Mouse (Mus musculus) embryonic stem cell, embryonic (primary cell): ENCODE results near the gene Cpt1b.

Experiments
- CTCF ChIA-PET, 4 experiments: fragments of 300-600 bp in 2 of 4; fragments of 350-600 bp in 2 of 4; sonication (Branson Sonifier 250); formaldehyde crosslinking; loops; one replicate each; lab custom pipeline; 2022; ENCODE audit warnings: inconsistent platforms in 2 of 4; lab: Charles Lee
- POLR2A ChIA-PET, 4 experiments: fragments of 300-600 bp in 2 of 4; fragments of 350-600 bp in 2 of 4; sonication (Branson Sonifier 250); formaldehyde crosslinking; loops; one replicate each; lab custom pipeline; 2022; ENCODE audit warnings: antibody characterized with exemption in 4 of 4, inconsistent platforms in 1 of 4; lab: Charles Lee

Gene Cpt1b

DNA sequence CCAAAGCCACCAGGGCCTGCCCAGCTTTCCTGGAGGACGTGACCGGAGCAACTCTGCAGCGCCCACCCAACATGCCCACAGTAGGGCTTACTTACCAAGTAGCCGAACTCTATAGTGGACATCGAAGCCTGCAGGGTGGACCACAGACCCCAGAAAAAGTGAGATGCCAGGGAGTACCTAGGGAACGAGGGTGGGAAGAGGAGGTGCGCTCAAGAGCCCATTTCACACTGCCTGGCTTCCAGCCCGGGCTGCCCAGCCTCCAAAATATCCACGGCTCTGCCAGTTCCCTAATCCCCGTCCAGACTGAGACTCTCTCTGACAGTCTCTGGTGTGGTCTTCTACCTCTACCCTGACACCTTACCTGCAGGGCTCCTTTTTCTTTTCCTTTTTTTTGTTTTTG is 1.1 kb upstream of the Cpt1b start:
- POLR2A ChIA-PET, result interaction anchor here in 2 of 4 experiments (1.1 to 1.7 kb wide), 4 partner anchors 16 to 53 kb away, joined by 3 to 9 read pairs (median 6); partner anchors contain the start of gene Sco2 (in 1 of the 2)

DNA sequence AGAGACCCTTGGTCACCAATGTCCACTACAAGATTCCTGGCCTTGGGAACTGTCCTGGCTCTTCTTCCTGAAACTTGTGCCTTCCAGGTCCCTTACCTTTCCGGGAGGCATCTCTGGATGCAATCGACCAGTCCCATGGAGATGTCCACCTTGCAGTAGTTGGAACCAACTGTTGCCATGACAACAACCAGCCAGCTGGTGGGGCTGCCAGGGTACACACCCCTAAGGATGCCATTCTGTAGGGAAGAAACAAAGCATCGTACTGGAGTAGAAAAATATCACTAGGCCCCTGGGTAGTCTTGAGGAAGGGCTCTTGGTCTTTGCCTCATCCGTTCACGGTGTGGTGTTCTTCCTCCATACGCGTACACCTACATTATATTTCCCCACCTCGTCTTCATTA is 1.0 kb downstream of the Cpt1b start:
- POLR2A ChIA-PET, result interaction anchor here (0.5 to 2.0 kb wide), 17 partner anchors 10 to 694 kb away, joined by 3 to 19 read pairs (median 5); partner anchors contain the start of genes Odf3b (in 2 of the 4), Lmf2 (in 1 of the 4), Mapk8ip2 (in 1 of the 4) and Ncaph2 (in 1 of the 4)
- CTCF ChIA-PET, result interaction anchor here in 3 of 4 experiments (1.0 to 1.7 kb wide), 3 partner anchors 51 to 296 kb away, joined by 3 to 6 read pairs (median 4); partner anchors contain the start of genes Hdac10 (in 1 of the 3) and Sco2 (in 1 of the 3)

More for the DNA sequence above, 1.1 kb upstream of the Cpt1b start:
- CTCF ChIA-PET, result no interaction called here

DNA sequence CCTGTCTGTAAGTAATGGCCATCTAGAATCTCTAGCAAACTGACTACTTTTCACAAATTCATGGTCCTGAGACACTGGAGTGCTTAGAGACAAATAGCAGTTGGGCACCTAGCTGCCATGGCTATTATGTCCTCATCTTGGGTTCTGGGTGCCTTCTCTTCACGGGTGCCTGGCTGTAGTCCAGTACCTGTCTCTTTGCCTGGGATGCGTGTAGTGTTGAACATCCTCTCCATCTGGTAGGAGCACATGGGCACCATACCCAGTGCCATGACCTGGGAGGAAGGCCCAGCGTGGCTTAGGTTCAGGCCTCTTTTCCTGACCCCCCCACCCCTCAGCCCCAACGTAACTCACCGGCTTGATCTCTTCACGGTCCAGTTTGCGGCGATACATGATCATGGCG is 3.7 kb downstream of the Cpt1b start:
- CTCF ChIA-PET, result no interaction called here
- POLR2A ChIA-PET, result interaction anchor here in 1 of 4 experiments (0.9 kb wide), 1 partner anchor 43 kb away, joined by 3 read pairs; no protein-coding TSS in a partner anchor

DNA sequence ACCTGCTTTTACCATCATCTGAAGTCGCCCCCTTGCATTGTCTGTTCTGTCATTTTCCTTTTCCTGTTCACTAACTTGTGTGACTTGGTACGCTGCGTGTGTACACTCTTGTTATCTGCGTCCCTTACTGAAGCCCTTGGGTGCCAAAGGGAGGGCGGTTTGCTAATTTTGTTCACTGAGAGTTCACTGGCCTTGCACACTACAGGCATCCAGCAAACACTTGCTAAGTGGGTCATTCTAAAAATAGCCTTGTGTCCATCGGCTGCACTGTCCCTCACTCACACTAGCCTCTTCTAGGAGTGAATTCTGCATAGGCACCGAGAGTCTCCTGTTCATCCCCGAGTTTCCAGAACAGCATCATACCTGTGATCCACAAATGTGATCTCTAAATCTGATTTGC is 10.4 kb downstream of the Cpt1b start:
- ChIA-PET POLR2A (interaction anchor here in 1 of 4 experiments (1.6 to 1.8 kb wide), 2 partner anchors 10 to 13 kb away, joined by 3 to 8 read pairs; partner anchors contain the start of gene Cpt1b), CTCF (interaction anchor here in 1 of 4 experiments (0.7 kb wide), 1 partner anchor 31 kb away, joined by 5 read pairs; no protein-coding TSS in a partner anchor)

DNA sequence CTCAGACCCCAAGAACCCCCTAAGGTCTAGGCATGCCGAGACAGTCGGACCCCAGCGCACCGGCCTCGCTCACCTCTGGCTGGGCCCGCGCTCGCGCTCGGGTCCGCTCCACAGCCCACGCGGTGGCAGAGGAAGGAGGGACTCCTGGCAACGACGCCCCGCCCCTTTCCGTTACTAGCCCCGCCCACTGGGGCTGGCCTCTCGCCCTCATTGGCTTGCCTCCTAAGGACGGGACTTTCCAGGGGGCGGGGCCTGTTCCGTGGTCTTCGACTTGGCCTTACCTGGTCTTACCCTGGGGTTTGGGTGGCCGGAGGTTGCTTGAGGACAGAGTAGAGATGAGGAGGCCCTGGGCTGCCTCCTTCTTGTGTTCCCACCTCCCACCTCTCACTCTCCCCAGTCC is 15.5 kb downstream of the Cpt1b start, which contains the start of gene Syce3:
Gene Syce3, minus strand, starts transcription at position 386 of the 400 bp plus-strand sequence.
- ChIA-PET CTCF (interaction anchor here in 1 of 4 experiments (1.1 kb wide), 1 partner anchor 37 kb away, joined by 4 read pairs; the partner anchor contains the start of gene Sco2), POLR2A (interaction anchor here in 1 of 4 experiments (0.6 to 0.8 kb wide), 2 partner anchors 15 to 36 kb away, joined by 3 read pairs; partner anchors contain the start of genes Cpt1b and Sco2)

DNA sequence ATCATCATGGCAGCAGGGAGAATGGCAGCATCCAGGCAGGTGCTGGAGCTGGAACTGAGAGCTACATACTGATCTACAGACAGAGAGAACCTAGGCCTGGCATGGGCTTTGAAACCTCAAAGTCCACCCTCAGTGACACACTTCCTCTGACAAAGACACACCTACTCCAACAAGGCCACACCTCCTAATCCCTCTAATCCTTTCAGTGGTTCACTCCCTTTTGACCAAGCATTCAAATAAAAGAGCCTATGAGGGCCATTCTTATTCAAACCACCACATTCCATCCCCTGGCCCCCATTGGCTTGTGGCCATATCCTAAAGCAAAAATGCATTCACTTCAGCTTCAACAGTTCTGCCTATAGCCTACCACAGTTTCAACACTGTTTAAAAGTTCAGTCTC is 19.0 kb downstream of the Cpt1b start:
- CTCF ChIA-PET, result interaction anchor here in 1 of 4 experiments (0.6 kb wide), 2 partner anchors 34 to 174 kb away, joined by 3 to 7 read pairs; no protein-coding TSS in a partner anchor
- POLR2A ChIA-PET, result no interaction called here

DNA sequence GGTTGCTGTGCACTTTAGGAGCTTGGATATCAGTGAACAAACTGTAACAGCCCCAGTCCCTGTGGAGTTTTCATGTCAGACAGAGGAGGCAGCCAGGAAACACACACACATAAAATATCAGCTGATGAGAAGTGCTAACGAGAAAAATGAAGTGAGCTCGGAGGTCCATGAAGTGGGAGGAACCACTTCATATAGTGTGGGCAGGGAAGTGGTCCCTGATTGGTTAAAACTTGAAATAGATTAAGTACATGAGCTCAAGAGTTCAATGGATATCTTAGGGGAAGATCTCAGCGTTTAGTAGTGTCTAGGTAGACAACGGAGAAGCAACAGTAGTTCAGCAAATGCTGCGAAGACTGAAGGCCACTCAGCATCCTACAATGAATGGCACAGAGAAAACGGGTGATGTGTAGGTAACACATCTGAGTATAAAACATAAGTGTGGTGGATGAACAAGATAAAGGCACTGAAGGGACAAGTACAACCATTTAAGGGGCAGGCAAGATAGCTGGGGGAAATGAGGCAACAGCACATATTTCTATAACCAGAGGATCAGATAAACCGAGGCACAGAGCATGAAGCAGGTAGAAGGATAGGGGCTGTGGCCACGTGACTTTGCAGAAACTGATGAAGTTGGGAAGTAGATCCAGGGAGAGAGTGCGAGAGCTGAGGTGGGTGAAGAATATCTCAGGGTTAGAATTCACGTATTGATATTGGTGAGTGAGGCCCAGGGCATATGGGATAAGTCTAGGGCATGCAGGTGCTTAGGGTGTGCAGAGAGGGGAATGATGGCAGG is 20.6 kb downstream of the Cpt1b start:
- POLR2A ChIA-PET, result interaction anchor here in 2 of 4 experiments (0.9 to 1.9 kb wide), 7 partner anchors 8 to 31 kb away, joined by 3 to 7 read pairs (median 3); partner anchors contain the start of genes Cpt1b (in 2 of the 2), Sco2 (in 2 of the 2) and Odf3b (in 1 of the 2)

DNA sequence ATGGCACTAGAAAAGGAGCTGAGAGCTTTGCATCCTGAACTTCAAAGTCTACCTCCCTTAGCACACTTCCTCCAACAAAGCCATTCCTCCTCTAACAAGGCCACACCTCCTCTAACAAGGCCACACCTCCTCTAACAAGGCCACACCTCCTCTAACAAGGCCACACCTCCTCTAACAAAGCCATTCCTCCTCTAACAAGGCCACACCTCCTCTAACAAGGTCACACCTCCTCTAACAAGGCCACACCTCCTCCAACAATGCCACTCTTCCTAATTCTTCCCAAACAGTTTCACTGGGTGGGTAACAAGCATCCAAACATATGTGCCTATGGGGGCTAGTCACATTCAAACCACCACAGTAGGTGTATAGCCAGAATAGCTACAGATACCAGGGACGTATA is 23.2 kb downstream of the Cpt1b start:
- POLR2A ChIA-PET, result interaction anchor here in 2 of 4 experiments (0.6 to 4.9 kb wide), 7 partner anchors 10 to 49 kb away, joined by 3 to 22 read pairs (median 4); partner anchors contain the start of genes C730034F03Rik (in 1 of the 2), Chkb (in 1 of the 2), Gm44502 (in 1 of the 2) and Klhdc7b (in 1 of the 2)
- CTCF ChIA-PET, result interaction anchor here in 1 of 4 experiments (0.8 kb wide), 1 partner anchor 14 kb away, joined by 3 read pairs; no protein-coding TSS in a partner anchor

More for the DNA sequence above, 20.6 kb downstream of the Cpt1b start:
- CTCF ChIA-PET, result interaction anchor here (0.5 to 1.7 kb wide), 5 partner anchors 12 to 989 kb away, joined by 3 to 7 read pairs (median 5); partner anchors contain the start of gene Sco2 (in 2 of the 4)

DNA sequence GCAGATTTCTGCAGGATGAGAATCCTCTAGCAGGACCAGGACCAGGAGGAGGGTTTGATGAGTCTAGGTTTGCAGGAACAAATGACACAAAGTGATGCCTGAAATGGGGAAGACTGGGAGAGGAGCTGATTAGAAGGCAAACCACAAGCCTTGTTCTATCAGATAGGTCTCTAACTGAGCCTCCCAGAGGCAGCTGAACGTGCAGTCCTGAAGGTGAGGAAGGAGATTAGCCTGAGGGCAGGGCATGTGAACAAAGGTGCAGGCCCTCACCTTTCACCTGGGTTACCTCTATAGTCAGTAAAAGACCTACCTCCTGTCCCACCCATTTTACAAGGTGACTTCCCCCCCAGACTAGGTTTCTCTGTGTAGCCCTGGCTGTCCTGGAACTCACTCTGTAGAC is 25.9 kb downstream of the Cpt1b start:
- CTCF ChIA-PET, result interaction anchor here in 2 of 4 experiments (0.6 to 1.3 kb wide), 3 partner anchors 26 to 70 kb away, joined by 3 to 5 read pairs (median 3); partner anchors contain the start of gene Sco2 (in 1 of the 2)
- POLR2A ChIA-PET, result interaction anchor here in 2 of 4 experiments (0.8 to 4.9 kb wide), 6 partner anchors 13 to 35 kb away, joined by 3 to 28 read pairs (median 10); partner anchors contain the start of genes Sco2 (in 2 of the 2) and Cpt1b (in 1 of the 2)

DNA sequence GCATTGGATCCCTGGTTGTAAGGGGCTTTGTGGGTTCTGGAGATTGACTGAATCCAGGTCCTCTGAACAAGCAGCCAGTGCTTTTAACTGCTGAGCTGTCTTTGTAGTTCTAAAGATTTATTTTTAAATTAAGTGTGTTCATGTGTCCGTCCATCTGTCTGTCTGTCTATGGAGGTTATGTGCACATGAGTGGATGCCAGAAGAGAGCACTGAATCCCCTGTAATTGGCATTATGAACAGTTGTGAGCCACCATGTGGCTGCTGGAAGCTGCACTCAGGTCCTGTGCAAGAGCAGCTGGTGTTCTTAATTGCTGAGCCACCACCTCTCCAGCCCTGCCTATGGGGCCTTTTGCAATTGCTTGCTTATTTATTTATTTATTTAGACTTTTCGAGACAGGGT is 27.5 kb downstream of the Cpt1b start:
- POLR2A ChIA-PET, result interaction anchor here in 3 of 4 experiments (0.8 to 4.9 kb wide), 5 partner anchors 12 to 31 kb away, joined by 3 to 28 read pairs (median 7); partner anchors contain the start of genes Sco2 (in 2 of the 3), C730034F03Rik (in 1 of the 3), Chkb (in 1 of the 3) and Gm44502 (in 1 of the 3)
- CTCF ChIA-PET, result interaction anchor here in 1 of 4 experiments (0.7 kb wide), 1 partner anchor 24 kb away, joined by 3 read pairs; no protein-coding TSS in a partner anchor

DNA sequence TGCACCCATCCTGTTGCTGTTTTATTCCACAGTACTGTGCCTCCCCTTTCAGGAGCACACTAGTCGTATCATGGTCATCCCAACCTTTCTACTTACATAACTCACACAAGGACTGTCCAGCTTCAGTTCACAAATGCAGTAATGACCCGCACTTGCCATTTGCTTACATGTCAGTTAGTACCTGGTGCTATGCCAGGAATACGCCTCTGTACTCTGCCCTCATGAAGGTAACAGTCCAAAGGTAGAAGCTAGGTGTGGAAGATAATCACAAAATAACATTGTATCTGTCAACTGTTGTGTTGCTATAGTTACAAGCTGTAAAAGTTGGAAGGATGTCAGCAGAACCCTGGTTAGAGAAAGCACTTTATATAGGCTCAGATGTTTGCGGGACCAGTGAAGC is 28.8 kb downstream of the Cpt1b start:
- ChIA-PET POLR2A (interaction anchor here in 1 of 4 experiments (0.9 to 4.4 kb wide), 3 partner anchors 8 to 39 kb away, joined by 3 to 28 read pairs (median 6); no protein-coding TSS in a partner anchor), CTCF (no interaction called here)

DNA sequence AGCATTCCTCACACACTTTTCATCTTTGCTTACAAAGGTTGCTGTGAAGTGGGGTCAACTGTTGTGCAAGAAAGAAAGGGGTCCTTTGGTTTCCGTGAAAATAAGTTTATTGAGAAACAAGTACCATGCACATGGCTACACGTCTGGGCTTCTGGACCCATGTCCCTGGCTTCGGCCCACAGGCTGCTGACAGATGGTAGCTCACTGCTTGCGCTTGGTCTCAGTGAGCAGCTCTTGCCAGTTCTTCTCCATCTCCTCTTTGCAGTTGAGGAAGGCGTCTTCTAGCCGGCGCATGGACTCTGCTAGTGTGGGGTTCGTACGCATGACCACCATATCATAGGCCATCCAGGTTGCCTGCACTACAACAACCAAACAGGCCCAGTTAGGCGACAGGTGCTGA is 35.6 kb downstream of the Cpt1b start:
- CTCF ChIA-PET, result interaction anchor here in 1 of 4 experiments (1.7 kb wide), 1 partner anchor 16 kb away, joined by 3 read pairs; the partner anchor contains the start of gene Sco2
- POLR2A ChIA-PET, result interaction anchor here in 3 of 4 experiments (0.6 to 1.2 kb wide), 5 partner anchors 11 to 182 kb away, joined by 3 to 5 read pairs (median 3); partner anchors contain the start of genes Odf3b (in 1 of the 3) and Sco2 (in 1 of the 3)

DNA sequence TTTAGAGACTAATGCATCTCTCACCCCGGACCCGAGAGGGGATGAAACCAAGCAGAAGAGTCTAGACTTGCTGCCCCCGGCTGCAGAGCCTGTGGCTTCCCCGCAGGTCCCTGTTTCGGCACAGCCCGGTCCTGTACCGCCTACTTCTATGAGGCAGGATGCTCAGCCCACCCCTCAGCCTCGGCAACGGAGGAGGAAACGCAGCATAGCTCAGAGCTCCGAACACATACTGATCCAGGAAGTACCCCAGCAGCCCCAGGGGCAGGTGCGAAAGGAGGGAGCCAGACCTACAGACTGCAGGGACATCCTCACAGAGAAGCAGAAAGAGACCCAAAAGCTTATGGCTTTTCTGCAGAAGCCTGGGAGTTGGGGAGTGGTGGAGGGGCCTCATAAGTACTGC is 38.5 kb downstream of the Cpt1b start:
- ChIA-PET POLR2A (interaction anchor here in 3 of 4 experiments (0.8 to 5.6 kb wide), 15 partner anchors 8 to 678 kb away, joined by 3 to 50 read pairs (median 5); partner anchors contain the start of genes Odf3b (in 3 of the 3), C730034F03Rik (in 2 of the 3), Chkb (in 2 of the 3) and Gm44502 (in 2 of the 3)), CTCF (interaction anchor here in 3 of 4 experiments (0.5 to 1.4 kb wide), 6 partner anchors 8 to 112 kb away, joined by 3 to 11 read pairs (median 5); partner anchors contain the start of genes Sco2 (in 2 of the 3), Odf3b (in 1 of the 3) and Shank3 (in 1 of the 3))

DNA sequence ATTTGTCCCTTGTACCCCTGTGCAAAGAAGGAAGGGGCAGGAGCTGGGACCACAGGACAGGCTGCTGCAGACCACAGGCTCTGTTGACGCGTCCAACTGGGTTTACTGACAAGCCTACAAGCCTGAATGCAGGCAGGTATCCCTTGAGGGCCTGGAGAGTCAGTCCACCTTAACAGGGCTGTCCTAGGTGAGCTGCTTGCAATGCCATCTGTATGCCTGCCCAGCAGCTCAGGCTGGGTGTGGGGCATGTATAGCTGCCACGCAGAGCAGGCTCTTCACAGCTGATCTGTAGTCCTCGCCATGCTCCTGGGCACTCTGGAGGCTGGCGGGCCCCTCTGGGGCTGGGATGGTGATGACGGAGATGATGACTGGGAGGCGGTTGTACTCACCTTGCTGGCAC is 41.0 kb downstream of the Cpt1b start, which contains the start of gene Klhdc7b:
Gene Klhdc7b, plus strand, starts transcription at position 301 of the 400 bp plus-strand sequence.
- CTCF ChIA-PET, result interaction anchor here in 1 of 4 experiments (2.5 kb wide), 1 partner anchor 11 kb away, joined by 9 read pairs; the partner anchor contains the start of gene Sco2
- POLR2A ChIA-PET, result interaction anchor here in 3 of 4 experiments (0.5 to 5.6 kb wide), 10 partner anchors 8 to 45 kb away, joined by 3 to 50 read pairs (median 6); partner anchors contain the start of genes Cpt1b (in 2 of the 3), Sco2 (in 2 of the 3), Tymp (in 2 of the 3) and C730034F03Rik (in 1 of the 3)

DNA sequence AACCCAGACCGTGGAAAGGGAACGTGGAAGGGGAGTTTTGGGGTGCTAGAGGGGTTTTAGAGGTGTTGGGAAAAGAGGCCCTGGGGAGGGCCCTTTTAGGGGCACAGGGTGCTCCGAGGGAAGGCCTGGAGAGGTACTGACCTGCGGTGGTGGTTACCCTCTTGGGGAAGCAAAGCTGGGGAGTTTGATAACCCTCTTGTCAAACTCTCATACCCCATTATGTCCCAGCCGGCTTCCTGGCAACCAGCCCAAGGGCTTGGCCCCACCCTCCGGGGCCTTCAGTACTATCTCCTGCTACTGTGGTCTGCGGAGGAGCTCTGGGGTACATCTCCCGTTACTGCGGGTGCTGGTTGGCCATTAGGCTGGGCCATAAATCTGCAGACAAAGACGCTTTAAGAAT is 46.2 kb downstream of the Cpt1b start:
- POLR2A ChIA-PET, result interaction anchor here in 3 of 4 experiments (0.6 to 14.1 kb wide), 24 partner anchors 8 to 203 kb away, joined by 3 to 248 read pairs (median 4); partner anchors contain the start of genes Adm2 (in 2 of the 3), Lmf2 (in 2 of the 3), C730034F03Rik (in 1 of the 3) and Chkb (in 1 of the 3)
- CTCF ChIA-PET, result interaction anchor here in 3 of 4 experiments (0.5 to 1.4 kb wide), 7 partner anchors 8 to 172 kb away, joined by 3 to 5 read pairs (median 3); partner anchors contain the start of gene Chkb (in 1 of the 3)

DNA sequence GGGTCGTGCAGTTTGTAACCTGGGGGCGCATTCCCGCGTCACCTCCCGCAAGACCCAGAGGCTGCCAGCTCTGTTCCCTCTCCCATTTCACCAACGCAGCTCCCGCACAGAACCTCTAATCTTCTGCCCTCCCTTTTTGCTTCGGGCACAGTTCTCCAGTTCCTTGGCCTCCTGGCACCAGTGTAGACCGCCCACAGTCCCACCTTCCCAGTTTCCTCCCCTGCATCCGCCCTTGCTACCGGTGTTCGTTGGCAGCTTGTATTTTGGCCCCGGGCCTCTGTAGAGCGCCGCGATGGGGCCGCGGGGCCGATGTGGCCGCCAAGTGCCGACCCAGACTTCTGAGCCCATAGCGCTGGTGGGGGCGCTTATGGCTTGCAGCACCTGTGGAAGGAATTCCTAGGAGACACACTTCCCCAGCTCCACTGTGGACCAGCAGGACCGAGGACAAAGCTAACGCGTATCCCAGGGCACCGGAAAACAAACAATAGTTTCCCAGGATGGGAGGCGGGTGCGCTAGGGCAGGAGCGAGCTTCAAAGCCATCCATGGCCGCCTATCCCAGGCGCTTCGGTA is 46.7 kb downstream of the Cpt1b start, which contains the start of gene Odf3b:
Gene Odf3b, minus strand, starts transcription at position 452 of the 571 bp plus-strand sequence.
- POLR2A ChIA-PET, result interaction anchor here in 3 of 4 experiments (0.6 to 14.1 kb wide), 25 partner anchors 8 to 168 kb away, joined by 3 to 248 read pairs (median 4); partner anchors contain the start of genes Adm2 (in 2 of the 3), C730034F03Rik (in 2 of the 3), Chkb (in 2 of the 3) and Cpt1b (in 2 of the 3)
- CTCF ChIA-PET, result interaction anchor here in 3 of 4 experiments (0.5 to 1.4 kb wide), 6 partner anchors 8 to 172 kb away, joined by 3 to 5 read pairs (median 4); partner anchors contain the start of gene Chkb (in 1 of the 3)
